Mouse (Mus musculus) activated CD4-positive, CD25-positive, alpha-beta regulatory T cell, adult 4 months (primary cell): ENCODE measurements around the gene Mrpl21. TPM values are rescaled to one million over a fixed set of nuclear protein-coding genes. Genes with fewer than 3 reads are reported as not detected.
A peak's percentile ranks its signal among the peaks of the same experiment; 100 is the strongest.

ENCODE experiments used
- ATAC-seq: one replicate; pipeline ENCODE4 v1.8.0; 2017
- polyA plus RNA-seq, 2 experiments: library from polyadenylated mRNA; unstranded; fragments of 100-300 nt; shearing (Covaris generic); gene quantifications; one replicate each; pipeline ENCODE4 v1.2.1; 2017

Mrpl21 gene
- polyA plus RNA-seq, 2 experiments from 2014 or later = 116 to 129 TPM

DNA sequence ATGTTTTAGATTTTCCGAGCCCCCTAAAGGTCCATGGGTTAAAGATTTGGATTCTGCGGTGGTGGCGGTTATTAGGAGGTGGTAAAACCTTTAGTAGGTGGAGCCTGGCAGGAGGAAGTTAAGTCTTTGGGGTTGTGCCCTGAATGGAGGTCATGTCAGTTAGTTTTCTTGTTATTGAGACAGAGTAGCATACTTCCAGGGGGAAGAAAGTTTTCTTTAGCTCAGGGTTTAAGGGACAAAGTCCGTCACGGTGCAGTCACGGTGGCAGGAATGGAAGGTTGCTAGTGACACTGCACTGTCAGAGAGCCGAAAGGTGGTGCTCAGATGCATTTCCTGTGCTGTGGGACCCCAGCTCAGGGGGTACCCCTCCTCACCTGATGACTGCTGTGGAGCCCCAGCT, 15.1 kb downstream of the Mrpl21 start:
- ATAC-seq = no peak

DNA sequence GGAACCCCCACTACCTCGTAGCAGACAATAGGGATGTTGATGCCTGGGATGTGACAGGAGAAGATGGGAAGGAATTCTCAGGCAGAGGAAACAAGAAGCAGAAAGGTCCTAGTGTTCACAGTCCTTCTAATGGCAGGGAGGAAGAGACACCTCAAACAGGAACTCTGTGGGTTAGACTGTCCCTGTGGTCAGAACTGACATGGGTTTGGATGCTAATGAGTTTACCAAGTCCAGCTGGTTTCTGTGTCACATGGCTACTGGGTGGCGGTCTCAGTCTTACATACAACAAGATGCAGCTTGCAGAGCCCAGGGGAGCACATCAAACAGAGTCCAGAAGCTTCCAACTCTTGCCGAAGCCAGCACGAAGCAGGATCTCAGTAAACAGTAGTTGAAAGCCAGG, 21.3 kb downstream of the Mrpl21 start:
- no peak for ATAC-seq

DNA sequence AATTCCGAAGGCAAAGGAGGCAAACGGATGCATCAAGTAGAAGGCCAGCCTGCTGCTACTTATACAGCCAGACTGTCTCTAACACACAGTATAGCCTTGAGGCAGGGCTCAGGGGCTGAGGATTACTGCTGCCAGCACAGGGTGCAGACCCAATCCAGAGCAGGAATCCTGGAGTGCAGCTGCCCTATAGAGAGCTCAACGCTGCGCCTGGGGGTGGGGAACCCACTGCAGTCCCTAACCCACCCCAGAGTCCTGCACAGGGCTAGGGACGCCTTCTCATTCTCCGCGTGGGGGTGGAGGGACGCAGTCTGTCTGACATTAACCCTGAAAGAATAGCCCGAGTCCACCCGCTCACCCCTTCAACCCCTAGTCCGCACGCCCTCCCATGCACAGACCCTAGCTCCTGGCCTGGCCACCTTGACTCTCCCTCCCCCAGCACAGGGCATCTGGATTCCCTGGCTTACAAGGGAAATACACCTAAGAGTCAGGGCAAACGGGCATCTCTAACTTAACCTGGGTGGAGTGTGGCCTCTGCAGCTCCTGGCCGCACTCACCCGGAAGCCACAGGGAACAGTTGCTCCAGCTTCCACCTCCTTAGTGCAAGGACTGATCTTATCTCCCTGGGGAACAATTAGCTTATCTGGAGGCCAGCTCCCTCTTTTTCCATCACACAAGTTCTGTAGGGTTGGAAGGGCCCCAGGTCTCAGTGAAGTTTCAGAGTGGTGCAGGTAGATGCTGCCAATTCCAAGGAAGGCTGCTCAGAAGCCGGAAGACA, 24.7 kb downstream of the Mrpl21 start:
- no peak for ATAC-seq

- no peak for ATAC-seq
Observed at GRCm38 (mm10) chr19:3319341-3319740, 36.6 kb downstream of the Mrpl21 start.

DNA sequence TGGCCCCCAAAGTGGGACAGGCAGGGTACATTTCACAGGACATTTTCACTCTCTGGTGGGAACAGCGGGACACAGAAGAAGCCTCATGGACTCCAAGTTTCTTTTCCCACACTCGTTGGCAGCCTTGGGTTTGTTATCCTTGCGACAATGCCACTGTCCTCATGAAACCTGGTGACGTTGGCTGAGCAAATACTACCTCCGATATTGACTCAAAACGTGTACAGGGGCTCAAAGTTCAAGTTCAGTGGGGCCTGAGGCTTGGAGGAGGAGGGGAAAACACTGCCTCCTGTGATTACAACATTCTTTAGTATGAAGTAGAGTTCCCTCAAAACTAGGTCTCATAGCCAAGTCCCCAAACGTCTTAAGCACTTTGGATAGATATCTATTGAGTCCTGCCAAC, 37.4 kb downstream of the Mrpl21 start:
- no peak for ATAC-seq

GRCm38 (mm10) chr19:3320801-3321200, 38.1 kb downstream of the Mrpl21 start:
- no peak for ATAC-seq

- ATAC-seq = no peak
Observed at GRCm38 (mm10) chr19:3321617-3322016, 38.9 kb downstream of the Mrpl21 start.

DNA sequence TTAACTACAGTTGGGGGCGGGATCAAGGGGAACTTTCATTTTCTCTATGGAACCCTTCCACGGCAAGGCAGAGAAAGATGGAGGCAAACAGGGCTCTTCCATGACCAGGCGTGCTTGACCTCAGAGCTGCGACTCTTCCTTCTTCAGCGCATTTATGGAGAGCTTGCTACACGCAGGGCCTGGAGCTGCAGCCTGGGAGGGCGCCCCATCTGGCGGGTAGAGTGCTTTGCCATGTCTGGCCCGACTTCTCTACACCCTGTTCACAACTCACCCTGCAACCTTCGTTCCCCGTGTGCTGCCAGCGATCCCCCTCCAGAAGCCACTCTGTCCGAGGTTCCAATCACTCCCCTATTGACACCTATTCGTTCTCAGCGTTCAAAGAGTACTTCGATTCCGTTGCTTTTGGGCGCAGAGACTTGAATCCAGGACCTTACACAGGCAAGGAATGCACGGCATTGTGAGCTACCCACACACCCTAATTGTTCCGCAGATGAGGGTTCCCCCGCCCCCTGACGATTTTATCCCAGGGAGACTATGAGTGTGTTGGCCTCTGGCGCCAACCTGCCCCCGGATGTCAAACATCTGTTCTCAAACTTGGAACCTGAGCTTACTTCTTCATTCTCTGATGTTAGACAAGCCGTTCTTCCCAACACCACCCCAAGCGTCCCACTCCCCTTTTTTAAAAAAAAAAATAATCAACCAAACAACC, 39.7 kb downstream of the Mrpl21 start, which contains the start of gene Cpt1a:
Gene Cpt1a (plus strand): TSS at position 74 of the 709 bp plus-strand sequence.
- peak; percentile 29 for ATAC-seq

DNA sequence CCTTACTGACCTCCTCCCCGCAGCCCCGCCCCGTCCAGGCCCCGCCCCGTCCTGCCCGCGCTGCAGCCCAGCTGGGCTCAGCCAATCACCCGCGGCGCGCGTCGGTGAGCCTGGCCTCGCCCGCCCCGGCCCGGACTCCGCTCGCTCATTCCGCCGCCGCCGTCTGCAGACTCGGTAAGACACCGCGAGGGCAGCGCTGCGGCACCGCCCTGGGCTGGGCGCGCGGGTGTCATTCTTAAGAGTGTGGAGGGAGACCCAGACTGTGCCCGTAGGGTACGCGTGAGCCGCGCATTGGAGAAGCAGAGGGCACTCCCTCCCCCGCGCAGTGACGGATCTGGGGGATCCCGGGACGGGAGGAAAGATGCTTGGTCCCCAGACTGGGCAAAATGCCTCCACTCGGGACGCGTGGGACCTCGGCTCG, 40.5 kb downstream of the Mrpl21 start:
- peak; percentile 68 for ATAC-seq

GRCm38 (mm10) chr19:3323753-3324270, 41.1 kb downstream of the Mrpl21 start:
- ATAC-seq = no peak

GRCm38 (mm10) chr19:3324271-3324811, 41.6 kb downstream of the Mrpl21 start:
- no peak for ATAC-seq

GRCm38 (mm10) chr19:3324931-3325711, 42.4 kb downstream of the Mrpl21 start:
- ATAC-seq = peak; percentile 41

- no peak for ATAC-seq
Observed at GRCm38 (mm10) chr19:3325771-3326478, 43.2 kb downstream of the Mrpl21 start.

- no peak for ATAC-seq
Observed at GRCm38 (mm10) chr19:3326479-3327047, 43.9 kb downstream of the Mrpl21 start.

DNA sequence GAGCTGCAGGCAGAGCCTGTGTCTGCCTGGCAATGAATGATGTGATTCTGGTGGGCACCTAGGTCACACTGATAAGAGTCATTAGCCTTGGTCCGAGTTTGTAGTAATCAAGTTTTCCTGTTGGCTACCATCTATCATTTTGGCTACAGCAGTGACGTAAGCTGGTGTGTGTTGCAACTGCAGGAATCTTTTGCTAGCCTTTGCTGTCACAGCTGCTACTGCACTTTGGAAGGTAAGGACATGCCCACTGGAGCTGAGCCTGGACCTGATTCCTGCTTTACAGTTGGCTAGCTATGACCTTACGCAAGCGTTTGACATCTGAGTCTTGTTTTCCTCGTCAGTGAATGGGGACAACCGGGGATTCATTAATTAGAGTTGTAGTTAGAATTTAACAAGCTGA, 50.5 kb downstream of the Mrpl21 start:
- ATAC-seq = no peak

DNA sequence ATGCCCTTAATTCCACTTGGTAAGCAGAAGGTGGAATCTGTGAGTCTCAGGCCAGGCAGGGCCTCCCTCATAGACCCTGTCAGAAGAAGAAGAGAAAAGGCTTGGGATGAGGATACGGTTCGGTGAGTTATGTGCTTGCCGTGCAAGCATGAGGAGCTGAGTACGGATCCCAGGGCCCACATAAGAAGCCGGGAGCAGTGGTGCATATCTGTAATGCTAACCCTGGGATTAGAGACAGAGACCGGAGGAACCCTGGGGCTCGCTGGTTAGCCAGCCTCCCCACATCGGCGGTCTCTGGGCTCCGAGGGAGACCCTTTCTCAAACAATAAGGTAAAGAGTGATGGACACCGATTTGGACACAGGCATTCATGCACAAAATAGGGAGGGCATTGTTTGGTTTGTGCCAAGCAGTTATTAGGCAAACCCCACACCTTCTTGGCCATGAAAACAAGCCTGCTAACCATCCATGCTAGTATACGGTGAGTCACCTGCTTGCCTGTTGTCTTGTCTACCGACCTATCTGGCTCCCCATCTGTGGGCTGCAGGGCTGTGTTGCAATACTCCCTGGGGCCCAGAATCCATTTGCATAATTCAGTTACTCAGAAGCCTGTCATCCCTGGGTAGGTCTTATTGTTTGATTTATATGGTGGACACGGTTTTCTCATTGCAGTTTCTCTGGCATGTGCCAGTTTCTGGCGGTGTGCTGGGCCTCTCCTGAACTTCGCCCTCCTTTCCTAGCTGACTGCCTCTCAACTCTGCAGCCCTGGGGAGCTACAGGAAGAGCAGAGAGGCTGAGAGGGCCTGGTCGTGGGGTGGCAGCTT, 51.2 kb downstream of the Mrpl21 start:
- ATAC-seq = no peak

GRCm38 (mm10) chr19:3334550-3334949, 51.8 kb downstream of the Mrpl21 start:
- ATAC-seq = no peak

GRCm38 (mm10) chr19:3335917-3336316, 53.2 kb downstream of the Mrpl21 start:
- ATAC-seq = no peak

- ATAC-seq = no peak
Observed at GRCm38 (mm10) chr19:3336485-3337255, 54.0 kb downstream of the Mrpl21 start.

GRCm38 (mm10) chr19:3339187-3339586, 56.5 kb downstream of the Mrpl21 start:
- no peak for ATAC-seq
